Mouse (Mus musculus) liver, embryonic 15.5 days (tissue): ENCODE results near the gene Bri3. TPM values are rescaled to one million over a fixed set of nuclear protein-coding genes. Genes with fewer than 3 reads are reported as not detected.

Experiments
- ATAC-seq: fragments of 200-750 bp; cut with Nextera tagmentation; 2 replicates; pipeline ENCODE4 v1.8.0; 2017; ENCODE audit warnings: moderate number of reproducible peaks, mild to moderate bottlenecking, moderate library complexity; ENCODE audit not compliant: insufficient read depth
- H3K27ac ChIP-seq: fragments of 300-500 bp; sonication (generic); replicated peaks from 2 replicates; pipeline ENCODE4 v1.5.1; 2015; ENCODE audit warnings: mild to moderate bottlenecking, inconsistent platforms
- H3K27me3 ChIP-seq: fragments of 300-500 bp; sonication (generic); 2 replicates; pipeline ENCODE4 v1.6.1; 2015; ENCODE audit warnings: mild to moderate bottlenecking, inconsistent platforms
- H3K36me3 ChIP-seq: fragments of 300-500 bp; sonication (generic); replicated peaks from 2 replicates; pipeline ENCODE4 v1.6.1; 2015; ENCODE audit warnings: moderate library complexity, mild to moderate bottlenecking, inconsistent platforms
- H3K4me1 ChIP-seq: fragments of 300-500 bp; sonication (generic); replicated peaks from 2 replicates; pipeline ENCODE4 v1.6.1; 2015; ENCODE audit warnings: inconsistent platforms
- H3K4me2 ChIP-seq: fragments of 300-500 bp; sonication (generic); 2 replicates; pipeline ENCODE4 v1.6.1; 2015; ENCODE audit warnings: moderate library complexity, mild to moderate bottlenecking, inconsistent platforms
- H3K4me3 ChIP-seq: fragments of 300-500 bp; sonication (generic); replicated peaks from 2 replicates; pipeline ENCODE4 v1.5.1; 2015; ENCODE audit warnings: mild to moderate bottlenecking, inconsistent platforms
- H3K9ac ChIP-seq: fragments of 300-500 bp; sonication (generic); 2 replicates; pipeline ENCODE4 v1.6.1; 2015; ENCODE audit warnings: moderate library complexity, mild to moderate bottlenecking, inconsistent platforms
- H3K9me3 ChIP-seq: fragments of 300-500 bp; sonication (generic); replicated peaks from 2 replicates; pipeline ENCODE4 v1.6.1; 2016; ENCODE audit warnings: inconsistent platforms
- WGBS: fragments of 180-500 bp; shearing (Covaris S2); methylation state at CpG from one replicate; pipeline ENCODE4 v1.1.7; 2015; ENCODE audit warnings: mixed read lengths; ENCODE audit not compliant: insufficient replicate concordance; 5-methylcytosine and 5-hydroxymethylcytosine counted together
- polyA plus RNA-seq: library from polyadenylated mRNA; unstranded; fragments of >200 nt; fragmentation: Nextera tagmentation; extraction: Ambion mirVana; gene quantifications from 2 replicates; pipeline ENCODE4 v1.2.1, GENCODE M21; 2015

Gene Bri3
- polyA plus RNA-seq, 1 experiment from 2014 or later, result 20.3 TPM

- Histone ChIP-seq H3K36me3 (no peaks in the 10 kb centered on the region), H3K4me2 (no peak overlapping the region), H3K27ac (no peak overlapping the region), H3K9ac (no peak overlapping the region), H3K4me1 (0 out of 2 replicates have a peak, but pooled peaks cover 6% of the 10 kb centered on the region), H3K4me3 (no peak overlapping the region), H3K9me3 (no peaks in the 10 kb centered on the region), H3K27me3 (no peaks in the 10 kb centered on the region)
- no peak for ATAC-seq
- 52% methylated on average over 9 of the region's 9 CpGs for WGBS
Observed at GRCm38 (mm10) chr5:144279081-144279541, 34.9 kb downstream of the Bri3 start.

DNA sequence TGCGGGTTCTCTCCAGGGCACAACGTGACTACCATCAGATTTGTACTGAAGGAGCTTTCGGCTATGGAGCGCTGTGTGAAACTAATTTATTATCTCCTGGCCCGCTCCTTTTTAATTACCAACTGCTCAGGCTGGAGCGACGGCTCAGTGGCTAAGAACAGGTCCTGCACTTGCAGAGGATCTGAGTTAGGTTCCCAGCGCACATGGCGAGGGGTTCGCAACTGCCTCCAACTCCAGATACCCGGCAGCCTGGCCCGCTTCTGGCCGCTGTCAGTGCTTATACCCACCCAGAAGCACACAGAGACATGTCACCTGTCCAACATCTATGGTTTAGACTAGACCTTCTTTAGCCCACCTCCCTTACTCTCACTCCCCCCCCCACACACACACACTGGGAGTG lies 35.7 kb downstream of the Bri3 start:
- Histone ChIP-seq H3K4me2 (no peak overlapping the region), H3K4me1 (0 out of 2 replicates have a peak, but pooled peaks cover 6% of the 10 kb centered on the region), H3K27me3 (no peaks in the 10 kb centered on the region), H3K9ac (no peak overlapping the region), H3K9me3 (no peaks in the 10 kb centered on the region), H3K4me3 (no peak overlapping the region), H3K27ac (no peak overlapping the region), H3K36me3 (peaks cover 3% of the 10 kb centered on the region; the same call in 1 of the 2 replicates)
- WGBS, result 79% methylated on average over 13 of the region's 13 CpGs
- ATAC-seq, result no peak

DNA sequence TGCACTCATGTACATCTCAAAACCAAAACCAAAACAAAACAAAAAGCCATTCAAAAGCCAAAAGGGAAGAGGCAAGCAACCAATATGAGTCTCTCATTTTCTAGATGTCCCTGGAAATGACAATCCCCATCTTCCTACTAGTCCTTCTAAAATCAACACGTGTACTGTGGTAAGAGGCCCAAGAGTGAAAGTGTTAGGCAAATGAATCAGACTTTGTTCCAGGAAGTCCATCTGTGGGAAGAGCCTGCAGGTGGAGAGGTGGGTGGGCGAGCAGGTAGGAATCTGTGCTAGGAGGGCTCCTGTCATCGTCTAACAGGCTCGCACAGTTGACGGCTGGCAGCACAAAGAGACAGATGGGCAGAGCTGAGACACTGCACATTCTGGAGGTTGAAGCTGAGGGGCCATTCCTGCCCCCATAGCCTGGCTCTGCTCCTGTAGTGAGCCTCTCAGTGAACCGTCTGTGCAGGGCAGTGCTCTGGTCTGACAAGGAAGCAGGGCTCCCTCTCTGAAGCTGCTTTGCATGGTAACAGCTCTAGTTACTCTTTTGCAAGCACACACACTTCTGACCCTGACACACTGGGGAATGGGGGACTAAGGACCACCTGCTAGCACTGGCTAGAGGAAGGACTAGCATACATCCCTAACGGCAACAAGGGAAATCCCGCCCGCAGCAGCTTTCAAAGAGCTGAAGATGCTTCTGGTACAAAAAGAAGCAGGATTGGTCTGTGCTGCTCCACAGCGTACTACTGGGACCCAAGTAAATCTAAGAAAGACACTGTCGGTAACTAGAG lies 38.4 kb downstream of the Bri3 start:
- 71% methylated on average over 11 of the region's 11 CpGs for WGBS
- Histone ChIP-seq H3K27me3 (no peaks in the 10 kb centered on the region), H3K9me3 (no peaks in the 10 kb centered on the region), H3K27ac (no peak overlapping the region), H3K4me3 (no peak overlapping the region), H3K36me3 (peaks cover 3% of the 10 kb centered on the region; the same call in 1 of the 2 replicates), H3K4me2 (no peak overlapping the region), H3K4me1 (no peaks in the 10 kb centered on the region), H3K9ac (no peak overlapping the region)
- no peak for ATAC-seq

- no peak for ATAC-seq
- H3K4me2 ChIP-seq, result no peak overlapping the region
- no peaks in the 10 kb centered on the region for H3K27me3 ChIP-seq
- WGBS, result 42% methylated on average over 8 of the region's 8 CpGs
- peaks cover 3% of the 10 kb centered on the region; the same call in 1 of the 2 replicates for H3K36me3 ChIP-seq
- H3K4me3 ChIP-seq, result no peak overlapping the region
- no peak overlapping the region for H3K9ac ChIP-seq
- no peaks in the 10 kb centered on the region for H3K4me1 ChIP-seq
- no peaks in the 10 kb centered on the region for H3K9me3 ChIP-seq
- H3K27ac ChIP-seq, result no peak overlapping the region
Observed at GRCm38 (mm10) chr5:144283551-144284031, 39.4 kb downstream of the Bri3 start.

- 67% methylated on average over 5 of the region's 5 CpGs for WGBS
- no peaks in the 10 kb centered on the region for H3K4me1 ChIP-seq
Observed at GRCm38 (mm10) chr5:144284599-144284998, 40.4 kb downstream of the Bri3 start.

DNA sequence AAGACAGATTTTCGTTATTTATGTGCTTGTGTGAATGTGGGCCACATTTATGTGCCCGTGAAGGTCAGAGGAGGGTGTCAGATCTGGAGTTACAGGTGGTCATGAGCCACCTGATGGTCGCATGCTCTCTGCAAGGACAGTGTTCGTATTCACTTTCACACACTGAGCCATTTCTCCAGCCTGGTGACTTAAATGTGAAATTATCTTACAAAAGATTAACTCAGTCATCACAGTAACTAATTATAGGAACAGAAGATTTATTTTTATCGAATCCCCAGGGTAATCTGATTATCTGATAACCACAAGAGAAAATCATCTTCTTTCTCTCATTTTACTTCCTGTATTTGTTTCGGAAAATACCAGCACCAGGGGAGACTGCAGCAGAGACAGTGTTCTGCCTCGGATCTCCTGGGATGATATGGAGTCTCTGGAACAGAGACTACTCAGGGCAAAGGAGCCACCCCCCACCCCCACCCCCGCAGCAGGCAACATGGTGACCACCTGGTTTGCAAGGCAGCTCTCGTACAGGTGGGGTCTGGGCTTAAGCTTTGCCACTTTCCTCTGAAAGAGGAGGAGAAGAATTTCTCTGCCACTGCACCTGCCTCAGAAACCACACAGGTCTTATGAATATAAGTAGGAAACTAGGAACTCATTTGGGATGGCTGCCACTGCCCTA lies 42.5 kb downstream of the Bri3 start:
- no peak overlapping the region for H3K27ac ChIP-seq
- H3K9me3 ChIP-seq, result no peaks in the 10 kb centered on the region
- 47% methylated on average over 9 of the region's 9 CpGs for WGBS
- ATAC-seq, result no peak
- H3K27me3 ChIP-seq, result no peaks in the 10 kb centered on the region
- H3K4me1 ChIP-seq, result no peaks in the 10 kb centered on the region
- H3K4me3 ChIP-seq, result no peak overlapping the region
- H3K36me3 ChIP-seq, result peaks cover 3% of the 10 kb centered on the region; the same call in 1 of the 2 replicates
- H3K9ac ChIP-seq, result no peak overlapping the region
- no peak overlapping the region for H3K4me2 ChIP-seq

More at GRCm38 (mm10) chr5:144284599-144284998, 40.4 kb downstream of the Bri3 start:
- no peak overlapping the region for H3K9ac ChIP-seq
- H3K4me3 ChIP-seq, result no peak overlapping the region
- H3K36me3 ChIP-seq, result peaks cover 3% of the 10 kb centered on the region; the same call in 1 of the 2 replicates
- H3K27ac ChIP-seq, result no peak overlapping the region
- no peaks in the 10 kb centered on the region for H3K9me3 ChIP-seq
- no peak for ATAC-seq
- H3K27me3 ChIP-seq, result no peaks in the 10 kb centered on the region
- H3K4me2 ChIP-seq, result no peak overlapping the region

- no peaks in the 10 kb centered on the region for H3K9me3 ChIP-seq
- no peak overlapping the region for H3K9ac ChIP-seq
- WGBS, result 65% methylated on average over 3 of the region's 3 CpGs
- H3K4me3 ChIP-seq, result no peak overlapping the region
- no peaks in the 10 kb centered on the region for H3K4me1 ChIP-seq
- no peak overlapping the region for H3K4me2 ChIP-seq
- H3K36me3 ChIP-seq, result peaks cover 3% of the 10 kb centered on the region; the same call in 1 of the 2 replicates
- ATAC-seq, result no peak
- no peak overlapping the region for H3K27ac ChIP-seq
- no peaks in the 10 kb centered on the region for H3K27me3 ChIP-seq
Observed at GRCm38 (mm10) chr5:144287267-144287820, 43.1 kb downstream of the Bri3 start.

GRCm38 (mm10) chr5:144288391-144288790 lies 44.2 kb downstream of the Bri3 start:
- Histone ChIP-seq H3K4me1 (no peaks in the 10 kb centered on the region), H3K9me3 (no peaks in the 10 kb centered on the region), H3K4me3 (no peak overlapping the region), H3K27ac (no peak overlapping the region), H3K4me2 (no peak overlapping the region), H3K36me3 (peaks cover 3% of the 10 kb centered on the region; the same call in 1 of the 2 replicates), H3K27me3 (no peaks in the 10 kb centered on the region), H3K9ac (no peak overlapping the region)
- WGBS, result 67% methylated on average over 9 of the region's 9 CpGs
- no peak for ATAC-seq

GRCm38 (mm10) chr5:144289769-144290440 lies 45.7 kb downstream of the Bri3 start:
- H3K9ac ChIP-seq, result no peak overlapping the region
- no peaks in the 10 kb centered on the region for H3K4me1 ChIP-seq
- WGBS, result 52% methylated on average over 4 of the region's 4 CpGs
- H3K36me3 ChIP-seq, result no peaks in the 10 kb centered on the region
- no peak overlapping the region for H3K4me2 ChIP-seq
- ATAC-seq, result no peak
- H3K27ac ChIP-seq, result no peak overlapping the region
- no peaks in the 10 kb centered on the region for H3K27me3 ChIP-seq
- no peaks in the 10 kb centered on the region for H3K9me3 ChIP-seq
- no peak overlapping the region for H3K4me3 ChIP-seq

DNA sequence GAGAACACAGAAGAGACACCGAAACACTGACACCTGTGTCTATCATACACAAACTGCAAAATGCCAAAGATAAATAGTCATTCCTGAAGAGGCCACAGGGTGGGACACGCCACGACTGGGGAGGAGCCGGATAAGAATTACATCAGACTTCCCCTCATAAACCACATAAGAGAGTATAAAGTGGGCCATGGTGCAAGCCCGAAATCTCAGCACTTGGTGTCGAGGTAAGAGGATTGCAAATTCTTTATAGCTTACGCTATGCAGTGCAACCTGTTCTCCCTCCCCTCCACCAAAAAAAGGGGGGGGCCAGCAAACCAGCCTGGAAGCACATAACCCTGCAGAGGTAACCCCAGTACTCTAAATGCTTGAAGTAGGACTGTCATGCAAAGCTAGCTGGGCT lies 50.7 kb downstream of the Bri3 start:
- no peak for ATAC-seq
- no peak overlapping the region for H3K9ac ChIP-seq
- H3K4me1 ChIP-seq, result no peaks in the 10 kb centered on the region
- no peaks in the 10 kb centered on the region for H3K9me3 ChIP-seq
- H3K4me2 ChIP-seq, result no peak overlapping the region
- H3K4me3 ChIP-seq, result no peak overlapping the region
- WGBS, result 42% methylated on average over 7 of the region's 7 CpGs
- H3K27me3 ChIP-seq, result no peaks in the 10 kb centered on the region
- no peak overlapping the region for H3K27ac ChIP-seq
- no peaks in the 10 kb centered on the region for H3K36me3 ChIP-seq
